Mouse (Mus musculus) liver, adult 2 months (tissue): Measurements from ENCODE around the gene Pick1.

Experiments
- CTCF ChIP-seq: fragments of 200-500 bp; IDR thresholded peaks from 2 replicates; pipeline ENCODE4 v1.5.1; 2011; ENCODE audit warnings: low read depth, low read length, control low read depth
- POLR2A ChIP-seq: fragments of 200-500 bp; IDR thresholded peaks from 2 replicates; pipeline ENCODE4 v1.6.1; 2011; ENCODE audit warnings: low read length, control low read depth; ENCODE audit not compliant: insufficient read depth; ENCODE audit errors: extremely low read depth

GRCm38 (mm10) chr15:79261095-79261725 is 32.2 kb downstream of the Pick1 start:
- TF ChIP-seq POLR2A (no peak), CTCF (no peak)
